ENCODE assay signal across 22 mouse cellular contexts in the genomic region with DNA sequence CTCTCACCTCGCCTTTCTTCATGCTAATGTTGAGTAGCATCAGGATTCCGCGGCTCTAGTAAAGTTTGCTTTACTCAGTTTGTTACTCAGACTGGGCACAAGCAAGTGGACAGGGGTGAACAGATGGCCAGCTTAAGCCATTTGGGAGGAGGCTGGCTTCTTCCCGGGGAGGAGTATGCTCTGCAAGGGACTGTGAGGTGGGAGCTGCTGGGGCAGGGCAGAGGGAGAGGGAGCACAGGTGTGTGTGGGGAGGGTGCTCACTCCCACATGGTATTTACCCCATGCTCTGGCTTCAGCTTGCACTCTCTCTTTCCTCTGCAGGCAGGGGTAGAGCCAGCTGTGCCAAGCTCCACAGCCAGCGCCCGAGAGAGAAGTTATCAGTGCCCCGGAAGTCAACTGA. TPM values are rescaled to one million over a fixed set of nuclear protein-coding genes. Genes with fewer than 3 reads are reported as not detected.
DNase-seq lines count a peak whose midpoint lies in the region; ATAC-seq lines count a peak whose summit lies in the region.
"Had no signal": no experiment of that assay in that cellular context is flagged by ENCODE, and none has a peak within 500 bp of the region (broad histone marks: within the 10 kb centered on the region; RNA-seq: fewer than 3 reads in every experiment).

No protein-coding gene starts in this region.

- WGBS in hindbrain, embryonic 10.5 days = 62% methylated on average over 7 of the region's 7 CpGs
- 69% methylated on average over 7 of the region's 7 CpGs for WGBS in hindbrain, embryonic 11.5 days
- 66% methylated on average over 7 of the region's 7 CpGs for WGBS in midbrain, embryonic 14.5 days
- 65% methylated on average over 7 of the region's 7 CpGs for WGBS in midbrain, embryonic 16.5 days

- H3K4me2 ChIP-seq in hindbrain, embryonic 11.5 days (replicated peaks; ENCODE audit: low read depth, low read length) = no peak overlapping the region
- no peak overlapping the region for H3K4me2 ChIP-seq in midbrain, embryonic 14.5 days (ENCODE audit: low read length)
- no peak overlapping the region for H3K4me2 ChIP-seq in midbrain, embryonic 16.5 days (ENCODE audit: low read length)
- H3K4me2 ChIP-seq: embryonic facial prominence, embryonic 15.5 days; forebrain, embryonic 15.5 days; liver, embryonic 15.5 days; midbrain, embryonic 15.5 days had no signal

- 0 out of 2 replicates have a peak, but pooled peaks cover 9% of the 10 kb centered on the region for H3K36me3 ChIP-seq in hindbrain, embryonic 10.5 days
- no peaks in the 10 kb centered on the region for H3K36me3 ChIP-seq in hindbrain, embryonic 11.5 days (ENCODE audit: control insufficient read depth, insufficient read depth, low read length)
- no peaks in the 10 kb centered on the region for H3K36me3 ChIP-seq in midbrain, embryonic 14.5 days (ENCODE audit: control insufficient read depth, insufficient read depth, low read length)
- H3K36me3 ChIP-seq in midbrain, embryonic 16.5 days (ENCODE audit: control insufficient read depth, insufficient read depth, low read length) = no peaks in the 10 kb centered on the region
- H3K36me3 ChIP-seq: embryonic facial prominence, embryonic 15.5 days; forebrain, embryonic 15.5 days; liver, embryonic 15.5 days; midbrain, embryonic 15.5 days had no signal

- H3K27me3 ChIP-seq in hindbrain, embryonic 10.5 days (ENCODE audit: insufficient read depth, poor library complexity, severe bottlenecking) = peaks cover 21% of the 10 kb centered on the region; the same call in 1 of the 2 replicates
- H3K27me3 ChIP-seq in hindbrain, embryonic 11.5 days (ENCODE audit: control insufficient read depth, insufficient read depth, low read length) = no peaks in the 10 kb centered on the region
- H3K27me3 ChIP-seq in midbrain, embryonic 14.5 days (ENCODE audit: control insufficient read depth, insufficient read depth, low read length) = no peaks in the 10 kb centered on the region
- H3K27me3 ChIP-seq in midbrain, embryonic 16.5 days (ENCODE audit: control insufficient read depth, insufficient read depth, low read depth, low read length) = no peaks in the 10 kb centered on the region
- H3K27me3 ChIP-seq: embryonic facial prominence, embryonic 15.5 days; forebrain, embryonic 15.5 days; midbrain, embryonic 15.5 days had no signal

- no peaks in the 10 kb centered on the region for H3K9me3 ChIP-seq in hindbrain, embryonic 10.5 days
- H3K9me3 ChIP-seq in hindbrain, embryonic 11.5 days (ENCODE audit: control insufficient read depth, low read length) = no peaks in the 10 kb centered on the region
- no peaks in the 10 kb centered on the region for H3K9me3 ChIP-seq in midbrain, embryonic 14.5 days (ENCODE audit: control insufficient read depth, low read length)
- H3K9me3 ChIP-seq in midbrain, embryonic 16.5 days (replicated peaks; ENCODE audit: control insufficient read depth, low read length, poor library complexity, severe bottlenecking) = no peaks in the 10 kb centered on the region
- H3K9me3 ChIP-seq: embryonic facial prominence, embryonic 15.5 days; forebrain, embryonic 15.5 days; liver, embryonic 15.5 days; midbrain, embryonic 15.5 days had no signal

- DNase-seq in hindbrain, embryonic 10.5 days (ENCODE audit: low spot score) = no peak
- no peak for DNase-seq in hindbrain, embryonic 11.5 days (ENCODE audit: low spot score)
- DNase-seq in midbrain, embryonic 14.5 days = no peak
- no peak for DNase-seq in gastrocnemius, postnatal 4 days (ENCODE audit: low spot score in 2 of 2)
- DNase-seq in layer of hippocampus, adult 11-12 months (ENCODE audit: low spot score) = no peak
- DNase-seq: adrenal gland, postnatal 10 days; cerebellum, adult 8-10 months; gastrocnemius, postnatal 10 days; heart, adult 18-20 months; left cerebral cortex, postnatal 4 days; liver; lung, postnatal 10 days; thymus, adult 18-20 months had no signal

- H3K4me3 ChIP-seq in hindbrain, embryonic 10.5 days = no peak overlapping the region
- no peak overlapping the region for H3K4me3 ChIP-seq in hindbrain, embryonic 11.5 days (ENCODE audit: low read depth, low read length)
- H3K4me3 ChIP-seq in midbrain, embryonic 14.5 days (replicated peaks; ENCODE audit: low read depth, low read length) = no peak overlapping the region
- no peak overlapping the region for H3K4me3 ChIP-seq in midbrain, embryonic 16.5 days (ENCODE audit: low read depth, low read length)
- H3K4me3 ChIP-seq: embryonic facial prominence, embryonic 15.5 days; forebrain, embryonic 15.5 days; liver, embryonic 15.5 days; midbrain, embryonic 15.5 days had no signal

- ATAC-seq in hindbrain, embryonic 11.5 days (ENCODE audit: low FRiP score) = no peak
- peak; percentile 38; the same call in 1 of the 2 replicates for ATAC-seq in midbrain, embryonic 14.5 days (ENCODE audit: low FRiP score, low TSS enrichment)
- ATAC-seq in midbrain, embryonic 16.5 days = no peak
- ATAC-seq in CD4-positive, CD25-positive, alpha-beta regulatory T cell, adult 4 months = peak; percentile 26
- ATAC-seq in activated CD4-positive, CD25-positive, alpha-beta regulatory T cell, adult 4 months = peak; percentile 43
- ATAC-seq: forebrain, embryonic 15.5 days; hindbrain, postnatal 0 days; intestine, embryonic 16.5 days; midbrain, embryonic 15.5 days had no signal

- peak overlapping the region; percentile 82 for H3K27ac ChIP-seq in hindbrain, embryonic 10.5 days
- no peak overlapping the region for H3K27ac ChIP-seq in hindbrain, embryonic 11.5 days (ENCODE audit: low read depth, low read length)
- no peak overlapping the region for H3K27ac ChIP-seq in midbrain, embryonic 14.5 days (replicated peaks; ENCODE audit: low read depth, low read length)
- H3K27ac ChIP-seq in midbrain, embryonic 16.5 days (ENCODE audit: low read length) = no peak overlapping the region
- H3K27ac ChIP-seq: embryonic facial prominence, embryonic 15.5 days; forebrain, embryonic 15.5 days; hindbrain, postnatal 0 days; liver, embryonic 15.5 days; midbrain, embryonic 15.5 days had no signal

- H3K4me1 ChIP-seq in hindbrain, embryonic 10.5 days (replicated peaks) = peaks cover 77% of the 10 kb centered on the region
- H3K4me1 ChIP-seq in hindbrain, embryonic 11.5 days (replicated peaks; ENCODE audit: control insufficient read depth, insufficient read depth, low read length) = peaks cover 9% of the 10 kb centered on the region
- peaks cover 20% of the 10 kb centered on the region for H3K4me1 ChIP-seq in midbrain, embryonic 14.5 days (ENCODE audit: control insufficient read depth, insufficient read depth, low read length)
- peaks cover 15% of the 10 kb centered on the region; the same call in 1 of the 2 replicates for H3K4me1 ChIP-seq in midbrain, embryonic 16.5 days (ENCODE audit: control insufficient read depth, insufficient read depth, low read length)
- H3K4me1 ChIP-seq: liver, embryonic 15.5 days had no signal

- H3K9ac ChIP-seq in hindbrain, embryonic 11.5 days (ENCODE audit: low read depth, low read length) = no peak overlapping the region
- H3K9ac ChIP-seq in midbrain, embryonic 14.5 days (replicated peaks; ENCODE audit: low read length) = no peak overlapping the region
- H3K9ac ChIP-seq in midbrain, embryonic 16.5 days (ENCODE audit: low read depth, low read length) = no peak overlapping the region
- H3K9ac ChIP-seq: embryonic facial prominence, embryonic 15.5 days; forebrain, embryonic 15.5 days; liver, embryonic 15.5 days; midbrain, embryonic 15.5 days had no signal

RNA-seq across cellular contexts. Expression of a gene that starts 32.1 kb away (rescaled TPM):
- polyA plus RNA-seq in hindbrain, embryonic 10.5 days (2016; fragmentation: Nextera tagmentation; extraction: Ambion mirVana) = 22.8 and 26.6 TPM in 2 replicates
- polyA plus RNA-seq in hindbrain, embryonic 11.5 days (2014; fragmentation: Nextera tagmentation; extraction: Ambion mirVana) = 32.7 and 34.1 TPM in 2 replicates
- polyA plus RNA-seq in midbrain, embryonic 14.5 days (2014; fragmentation: Nextera tagmentation; extraction: Ambion mirVana) = 28.5 and 30.6 TPM in 2 replicates
- polyA plus RNA-seq in midbrain, embryonic 16.5 days (2015; fragmentation: Nextera tagmentation; extraction: Ambion mirVana) = 19.3 and 28.5 TPM in 2 replicates
- 10 to 100 TPM; 70.1 to 99.5 TPM for polyA plus RNA-seq in CD4-positive, CD25-positive, alpha-beta regulatory T cell, adult 4 months (2017; shearing (Covaris generic))
- polyA plus RNA-seq in activated CD4-positive, CD25-positive, alpha-beta regulatory T cell, adult 4 months (2017; shearing (Covaris generic)) = 10 to 100 TPM; 68.6 to 88.1 TPM
- total RNA-seq in gastrocnemius, postnatal 4 days (2021) = 10 to 100 TPM; 13.9 to 16.4 TPM

Comparison
In these comparisons a context has a peak if more than half of its experiments do, and no peak if none do; other contexts are left out.
1. ATAC-seq: peak in midbrain, embryonic 14.5 days (single experiment), CD4-positive, CD25-positive, alpha-beta regulatory T cell, adult 4 months (single experiment) and activated CD4-positive, CD25-positive, alpha-beta regulatory T cell, adult 4 months (single experiment); none in hindbrain, embryonic 11.5 days (single experiment) and midbrain, embryonic 16.5 days (single experiment).